In genomic region chr4:43453413-43453812, GRCm38 (mm10) we compare ENCODE assay signal across 8 mouse cellular contexts. TPM values are rescaled to one million over a fixed set of nuclear protein-coding genes. Genes with fewer than 3 reads are reported as not detected.
DNase-seq lines count a peak whose midpoint lies in the region; ATAC-seq and TF ChIP-seq lines count a peak whose summit lies in the region.

No protein-coding gene starts in this region.

- TF ChIP-seq EP300 in lung, postnatal 0 days (IDR thresholded peaks at IDR 0.05): no peak

- H3K4me2 ChIP-seq in lung, postnatal 0 days (replicated peaks; ENCODE audit: low read depth, low read length): peak overlapping the region; percentile 35
- H3K4me2 ChIP-seq in forebrain, embryonic 15.5 days (replicated peaks): peak overlapping the region; percentile 32

- H3K36me3 ChIP-seq in lung, postnatal 0 days (ENCODE audit: insufficient read depth, low read length): no peaks in the 10 kb centered on the region
- H3K36me3 ChIP-seq in forebrain, embryonic 15.5 days: peaks cover 2% of the 10 kb centered on the region; the same call in 1 of the 2 replicates
- H3K36me3 ChIP-seq in macrophage (ENCODE audit: inconsistent target): peaks cover 33% of the 10 kb centered on the region

- H3K4me1 ChIP-seq in lung, postnatal 0 days (ENCODE audit: insufficient read depth, low read depth, low read length): peaks cover 4% of the 10 kb centered on the region; the same call in 1 of the 2 replicates
- H3K4me1 ChIP-seq in forebrain, embryonic 15.5 days: peaks cover 4% of the 10 kb centered on the region

- WGBS in lung, postnatal 0 days: under 1% methylated on average over 16 of the region's 18 CpGs
- WGBS in forebrain, embryonic 15.5 days: under 1% methylated on average over 18 of the region's 18 CpGs
- 8% methylated on average over 18 of the region's 18 CpGs for WGBS in macrophage (ENCODE audit: missing documents)

- H3K4me3 ChIP-seq in lung, postnatal 0 days (ENCODE audit: low read depth, low read length): 0 out of 2 replicates have a peak overlapping the region, but pooled peaks have one; percentile 8
- H3K4me3 ChIP-seq in forebrain, embryonic 15.5 days: 0 out of 2 replicates have a peak overlapping the region, but pooled peaks have one; percentile 2
- H3K4me3 ChIP-seq in macrophage (ENCODE audit: inconsistent target): peak overlapping the region; percentile 53

- intact Hi-C loops in gastrocnemius, postnatal 14 days (cut with DNase I; ENCODE audit: low total_unique reads): no loop called here

- no peak for DNase-seq in lung, postnatal 0 days (ENCODE audit: low spot score)
- DNase-seq in lung, postnatal 4 days: no peak
- DNase-seq in thymus, postnatal 25 days: peak; percentile 42
- no peak for DNase-seq in gastrocnemius, postnatal 14 days
- DNase-seq in layer of hippocampus, postnatal 36 days: no peak

- no peaks in the 10 kb centered on the region for H3K9me3 ChIP-seq in lung, postnatal 0 days (ENCODE audit: low read length)
- H3K9me3 ChIP-seq in forebrain, embryonic 15.5 days: no peaks in the 10 kb centered on the region

- 0 out of 2 replicates have a peak, but pooled peaks have one; percentile 11 for ATAC-seq in lung, postnatal 0 days
- ATAC-seq in forebrain, embryonic 15.5 days (replicated peaks): no peak
- ATAC-seq in activated CD4-positive, CD25-positive, alpha-beta regulatory T cell, adult 4 months: no peak

- peaks cover 45% of the 10 kb centered on the region for H3K79me2 ChIP-seq in macrophage (ENCODE audit: inconsistent target)

- H3K27me3 ChIP-seq in lung, postnatal 0 days (replicated peaks; ENCODE audit: insufficient read depth, low read length): 0 out of 2 replicates have a peak, but pooled peaks cover 7% of the 10 kb centered on the region
- H3K27me3 ChIP-seq in forebrain, embryonic 15.5 days: 0 out of 2 replicates have a peak, but pooled peaks cover 5% of the 10 kb centered on the region

- no peak overlapping the region for H3K27ac ChIP-seq in lung, postnatal 0 days (ENCODE audit: low read length)
- H3K27ac ChIP-seq in forebrain, embryonic 15.5 days (replicated peaks): no peak overlapping the region
- H3K27ac ChIP-seq in macrophage: peak overlapping the region; percentile 78

- no peak overlapping the region for H3K9ac ChIP-seq in lung, postnatal 0 days (replicated peaks; ENCODE audit: low read depth)
- 0 out of 2 replicates have a peak overlapping the region, but pooled peaks have one; percentile 8 for H3K9ac ChIP-seq in forebrain, embryonic 15.5 days (replicated peaks)

- TF ChIP-seq CTCF in lung, postnatal 0 days (IDR thresholded peaks at IDR 0.05): no peak

RNA-seq across cellular contexts. Expression of gene Cd72, which starts 1.0 kb away (rescaled TPM):
- 2.7 and 3.1 TPM in 2 replicates for polyA plus RNA-seq in lung, postnatal 0 days (2015; fragmentation: Nextera tagmentation; extraction: Ambion mirVana)
- 4.3 TPM in 2 replicates for polyA plus RNA-seq in forebrain, embryonic 15.5 days (2015; fragmentation: Nextera tagmentation; extraction: Ambion mirVana)
- 100 to 1,000 TPM in 20 of 26 experiments, 10 to 100 TPM in 6; 23.1 to 382 (median 173) TPM for total RNA-seq in macrophage (2018; cell fraction: chromatin; rRNA removed)
- 100 to 1,000 TPM in 13 of 26 experiments, 10 to 100 TPM in 13; 47.9 to 276 (median 118) TPM for total RNA-seq in macrophage (2018; cell fraction: cytosol; rRNA removed)
- 100 to 1,000 TPM in 21 of 26 experiments, 10 to 100 TPM in 5; 42.9 to 554 (median 170) TPM for total RNA-seq in macrophage (2018; cell fraction: nucleus; rRNA removed)
- polyA plus RNA-seq in macrophage (2018): 155 to 199 TPM (median 157 TPM) in 3 replicates
- not detected for total RNA-seq in gastrocnemius, postnatal 14 days (2021)
- not detected for total RNA-seq in layer of hippocampus, postnatal 36 days (2021)
- 10 to 100 TPM; 63.4 to 67.4 TPM for polyA plus RNA-seq in activated CD4-positive, CD25-positive, alpha-beta regulatory T cell, adult 4 months (2017; shearing (Covaris generic))

RNA-seq across cellular contexts. Expression of gene Tesk1, which starts 11.7 kb away (rescaled TPM):
- 7.3 and 8.0 TPM in 2 replicates for polyA plus RNA-seq in lung, postnatal 0 days (2015; fragmentation: Nextera tagmentation; extraction: Ambion mirVana)
- polyA plus RNA-seq in forebrain, embryonic 15.5 days (2015; fragmentation: Nextera tagmentation; extraction: Ambion mirVana): 10.7 and 12.5 TPM in 2 replicates
- total RNA-seq in macrophage (2018; cell fraction: chromatin; rRNA removed): 10 to 100 TPM in 25 of 26 experiments, 1 to 10 TPM in 1; 6.5 to 65.0 (median 35.2) TPM
- 10 to 100 TPM; 33.5 to 59.0 (median 44.7) TPM for total RNA-seq in macrophage (2018; cell fraction: cytosol; rRNA removed)
- 10 to 100 TPM; 20.1 to 53.9 (median 36.3) TPM for total RNA-seq in macrophage (2018; cell fraction: nucleus; rRNA removed)
- 40.0 to 51.6 TPM (median 50.0 TPM) in 3 replicates for polyA plus RNA-seq in macrophage (2018)
- total RNA-seq in gastrocnemius, postnatal 14 days (2021): 10 to 100 TPM; 25.2 to 28.0 TPM
- total RNA-seq in layer of hippocampus, postnatal 36 days (2021): 10 to 100 TPM; 76.2 to 76.3 TPM
- polyA plus RNA-seq in activated CD4-positive, CD25-positive, alpha-beta regulatory T cell, adult 4 months (2017; shearing (Covaris generic)): 1 to 10 TPM in 1 of 2 experiments, under 1 TPM in 1; 0.48 to 1.1 TPM

RNA-seq across cellular contexts. Expression of gene Fam166b, which starts 24.5 kb away (rescaled TPM):
- 4.6 and 6.8 TPM in 2 replicates for polyA plus RNA-seq in lung, postnatal 0 days (2015; fragmentation: Nextera tagmentation; extraction: Ambion mirVana)
- polyA plus RNA-seq in forebrain, embryonic 15.5 days (2015; fragmentation: Nextera tagmentation; extraction: Ambion mirVana): 0.65 and 0.70 TPM in 2 replicates
- total RNA-seq in macrophage (2018; cell fraction: chromatin; rRNA removed): not detected
- not detected for total RNA-seq in macrophage (2018; cell fraction: cytosol; rRNA removed)
- not detected for total RNA-seq in macrophage (2018; cell fraction: nucleus; rRNA removed)
- polyA plus RNA-seq in macrophage (2018): not detected in 3 replicates
- not detected for total RNA-seq in gastrocnemius, postnatal 14 days (2021)
- total RNA-seq in layer of hippocampus, postnatal 36 days (2021): 1 to 10 TPM in 1 of 2 experiments, under 1 TPM in 1; 0.72 to 2.6 TPM
- not detected for polyA plus RNA-seq in activated CD4-positive, CD25-positive, alpha-beta regulatory T cell, adult 4 months (2017; shearing (Covaris generic))

RNA-seq across cellular contexts. Expression of gene Sit1, which starts 30.1 kb away (rescaled TPM):
- polyA plus RNA-seq in lung, postnatal 0 days (2015; fragmentation: Nextera tagmentation; extraction: Ambion mirVana): not detected in 2 replicates
- not detected in 2 replicates for polyA plus RNA-seq in forebrain, embryonic 15.5 days (2015; fragmentation: Nextera tagmentation; extraction: Ambion mirVana)
- not detected for total RNA-seq in macrophage (2018; cell fraction: chromatin; rRNA removed)
- not detected for total RNA-seq in macrophage (2018; cell fraction: cytosol; rRNA removed)
- not detected for total RNA-seq in macrophage (2018; cell fraction: nucleus; rRNA removed)
- not detected in 3 replicates for polyA plus RNA-seq in macrophage (2018)
- total RNA-seq in gastrocnemius, postnatal 14 days (2021): not detected
- not detected for total RNA-seq in layer of hippocampus, postnatal 36 days (2021)
- 100 to 1,000 TPM; 145 to 163 TPM for polyA plus RNA-seq in activated CD4-positive, CD25-positive, alpha-beta regulatory T cell, adult 4 months (2017; shearing (Covaris generic))

RNA-seq across cellular contexts. Expression of gene Ccdc107, which starts 39.3 kb away (rescaled TPM):
- 81.0 and 82.7 TPM in 2 replicates for polyA plus RNA-seq in lung, postnatal 0 days (2015; fragmentation: Nextera tagmentation; extraction: Ambion mirVana)
- polyA plus RNA-seq in forebrain, embryonic 15.5 days (2015; fragmentation: Nextera tagmentation; extraction: Ambion mirVana): 61.0 and 61.8 TPM in 2 replicates
- 10 to 100 TPM in 21 of 26 experiments, 1 to 10 TPM in 5; 3.7 to 31.8 (median 17.7) TPM for total RNA-seq in macrophage (2018; cell fraction: chromatin; rRNA removed)
- 10 to 100 TPM; 15.7 to 30.8 (median 22.4) TPM for total RNA-seq in macrophage (2018; cell fraction: cytosol; rRNA removed)
- 10 to 100 TPM in 25 of 26 experiments, 1 to 10 TPM in 1; 7.9 to 38.1 (median 20.2) TPM for total RNA-seq in macrophage (2018; cell fraction: nucleus; rRNA removed)
- polyA plus RNA-seq in macrophage (2018): 24.0 to 38.6 TPM (median 24.2 TPM) in 3 replicates
- total RNA-seq in gastrocnemius, postnatal 14 days (2021): 10 to 100 TPM; 25.7 to 25.9 TPM
- total RNA-seq in layer of hippocampus, postnatal 36 days (2021): 10 to 100 TPM; 25.0 to 26.0 TPM
- polyA plus RNA-seq in activated CD4-positive, CD25-positive, alpha-beta regulatory T cell, adult 4 months (2017; shearing (Covaris generic)): 10 to 100 TPM; 71.7 to 78.1 TPM

Comparison
In these comparisons a context has a peak if more than half of its experiments do, and no peak if none do; other contexts are left out.
1. H3K4me3 ChIP-seq: peak in every context shown above with its lines; median percentile 53 in macrophage; 8 in lung, postnatal 0 days; 2 in forebrain, embryonic 15.5 days.
2. RNA of gene Cd72, which starts 1.0 kb away (polyA plus RNA-seq): 155 to 199 TPM in macrophage and 63.4 to 67.4 TPM in activated CD4-positive, CD25-positive, alpha-beta regulatory T cell, adult 4 months; 4.3 TPM in forebrain, embryonic 15.5 days and 2.7 to 3.1 TPM in lung, postnatal 0 days; every median in the first group is over 10 times any median in the second.